Mouse (Mus musculus): Measurements from ENCODE around the gene 5730455P16Rik. TPM values are rescaled to one million over a fixed set of nuclear protein-coding genes. Genes with fewer than 3 reads are reported as not detected.
"Not testable (repeated sequence)": the region's sequence is repeated elsewhere in the genome, so short reads cannot be mapped to it uniquely, and the experiment has no call there.

5730455P16Rik gene
- 0.15 and 0.29 TPM in 2 replicates for polyA plus RNA-seq (2012)

DNA sequence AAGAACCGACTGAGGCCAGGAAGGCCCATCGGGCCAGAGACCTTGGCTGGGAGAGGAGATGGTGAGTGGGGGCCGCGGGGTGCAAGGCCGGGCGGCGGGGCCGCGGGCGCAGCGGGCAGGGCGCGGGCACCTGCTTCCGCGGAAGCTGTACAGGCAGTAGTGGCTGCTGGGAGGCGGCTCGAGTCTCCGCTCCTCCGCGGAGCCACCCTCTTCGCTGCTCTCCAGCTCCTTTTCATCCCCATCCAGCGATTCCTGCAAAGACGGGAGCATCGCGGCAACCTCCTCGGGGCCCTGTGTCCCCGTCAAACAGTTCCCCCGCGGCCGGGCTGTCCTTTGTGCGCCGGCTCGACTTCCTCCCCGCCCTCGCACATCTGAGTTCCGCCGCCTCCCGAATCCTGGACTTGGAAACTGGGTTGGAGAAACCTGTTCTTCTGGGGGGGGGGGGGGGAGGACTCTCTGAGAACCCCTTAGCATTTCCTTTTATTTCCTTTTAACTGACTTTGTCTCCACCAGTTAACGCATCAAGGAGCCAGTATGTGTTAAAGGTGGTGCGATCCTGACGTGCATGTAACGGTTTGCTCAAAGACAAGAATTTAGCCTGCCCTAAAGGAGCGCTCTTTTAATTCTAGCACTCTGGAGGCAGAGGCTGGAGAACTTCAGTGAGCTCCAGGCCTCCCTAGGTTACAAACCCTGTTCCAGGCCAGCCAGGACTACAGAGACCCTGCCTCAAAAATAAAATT lies at the start of gene 5730455P16Rik:
5730455P16Rik (minus strand) TSS at position 323 of the 740 bp plus-strand sequence.
- H3K9me3 ChIP-seq (ENCODE audit: control insufficient read depth, low read length), result no peaks in the 10 kb centered on the region
- peaks cover 30% of the 10 kb centered on the region for H3K36me3 ChIP-seq (ENCODE audit: control insufficient read depth)
- H3K4me3 ChIP-seq (replicated peaks), result peak within 1 kb of the TSS; percentile 86
- TF ChIP-seq GATA1 (IDR thresholded peaks at IDR 0.05; ENCODE audit: low read length), result no peak
- no peak for TF ChIP-seq TAL1 (IDR thresholded peaks at IDR 0.05; ENCODE audit: low read length)
- peaks cover 34% of the 10 kb centered on the region for H3K4me1 ChIP-seq (ENCODE audit: control insufficient read depth)
- H3K27me3 ChIP-seq (ENCODE audit: control insufficient read depth), result no peaks in the 10 kb centered on the region

DNA sequence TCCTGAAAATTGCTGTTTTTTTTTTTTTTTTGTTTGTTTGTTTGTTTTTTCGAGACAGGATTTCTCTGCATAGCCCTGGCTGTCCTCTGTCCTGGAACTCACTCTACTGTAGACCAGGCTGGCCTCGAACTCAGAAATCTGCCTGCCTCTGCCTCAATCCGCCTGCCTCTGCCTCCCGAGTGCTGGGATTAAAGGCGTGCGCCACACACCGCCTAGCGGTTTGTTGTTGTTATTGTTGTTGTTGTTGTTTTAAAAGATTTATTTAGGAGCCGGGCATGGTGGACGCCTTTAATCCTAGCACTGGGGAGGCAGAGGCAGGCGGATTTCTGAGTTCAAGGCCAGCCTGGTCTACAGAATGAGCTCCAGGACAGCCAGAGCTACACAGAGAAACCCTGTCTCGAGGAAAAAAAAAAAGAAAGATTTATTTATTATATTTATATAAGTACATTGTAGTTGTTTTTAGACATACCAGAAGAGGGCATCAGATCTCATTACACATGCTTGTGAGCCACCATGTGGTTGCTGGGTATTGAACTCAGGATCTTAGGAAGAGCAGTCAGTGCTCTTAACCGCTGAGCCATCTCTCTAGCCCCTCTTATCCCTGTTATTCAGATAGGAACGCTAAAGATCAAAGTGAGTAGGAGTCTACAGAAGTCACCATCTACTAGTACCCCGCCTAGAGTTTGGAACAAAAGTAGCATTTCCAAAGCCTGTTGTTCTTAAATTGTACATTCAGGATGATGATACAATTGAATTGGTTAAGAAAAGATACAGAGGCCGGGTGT lies 48.4 kb upstream of the 5730455P16Rik start:
- H3K4me1 ChIP-seq (ENCODE audit: control insufficient read depth), result peaks cover 21% of the 10 kb centered on the region
- not testable (repeated sequence) for H3K36me3 ChIP-seq (ENCODE audit: control insufficient read depth); H3K4me3 ChIP-seq (replicated peaks); H3K27me3 ChIP-seq (ENCODE audit: control insufficient read depth); H3K9me3 ChIP-seq (ENCODE audit: control insufficient read depth, low read length)

DNA sequence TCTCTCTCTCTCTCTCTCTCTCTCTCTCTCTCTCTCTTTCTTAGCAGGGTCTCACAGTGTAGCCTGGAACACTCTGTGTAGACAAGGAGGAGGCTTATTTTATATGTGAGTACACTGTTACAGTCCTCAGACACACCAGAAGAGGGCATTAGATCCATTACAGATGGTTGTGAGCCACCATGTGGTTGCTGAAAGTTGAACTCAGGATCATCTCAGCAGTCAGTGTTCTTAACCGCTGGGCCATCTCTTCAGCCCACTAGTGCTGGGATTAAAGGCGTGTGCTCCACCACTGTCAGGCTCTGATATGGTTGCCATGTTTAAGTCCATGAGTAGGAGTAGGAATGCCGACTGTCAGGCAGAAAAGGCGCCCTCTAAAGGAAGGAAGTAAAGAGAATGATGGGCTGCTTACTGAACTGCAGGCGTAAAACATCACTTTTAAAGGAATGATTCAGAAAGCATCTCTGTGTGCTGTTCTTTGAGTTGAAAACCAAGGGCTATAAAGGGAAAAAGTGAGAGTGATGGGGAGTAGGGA lies 47.5 kb upstream of the 5730455P16Rik start:
- Histone ChIP-seq H3K9me3 (ENCODE audit: control insufficient read depth, low read length) (no peaks in the 10 kb centered on the region), H3K4me1 (ENCODE audit: control insufficient read depth) (peaks cover 20% of the 10 kb centered on the region), H3K36me3 (ENCODE audit: control insufficient read depth) (peaks cover under 1% of the 10 kb centered on the region), H3K4me3 (replicated peaks) (no peak overlapping the region), H3K27me3 (ENCODE audit: control insufficient read depth) (no peaks in the 10 kb centered on the region)
- no peak for TF ChIP-seq GATA1 (IDR thresholded peaks at IDR 0.05; ENCODE audit: low read length)
- no peak for TF ChIP-seq TAL1 (IDR thresholded peaks at IDR 0.05; ENCODE audit: low read length)

DNA sequence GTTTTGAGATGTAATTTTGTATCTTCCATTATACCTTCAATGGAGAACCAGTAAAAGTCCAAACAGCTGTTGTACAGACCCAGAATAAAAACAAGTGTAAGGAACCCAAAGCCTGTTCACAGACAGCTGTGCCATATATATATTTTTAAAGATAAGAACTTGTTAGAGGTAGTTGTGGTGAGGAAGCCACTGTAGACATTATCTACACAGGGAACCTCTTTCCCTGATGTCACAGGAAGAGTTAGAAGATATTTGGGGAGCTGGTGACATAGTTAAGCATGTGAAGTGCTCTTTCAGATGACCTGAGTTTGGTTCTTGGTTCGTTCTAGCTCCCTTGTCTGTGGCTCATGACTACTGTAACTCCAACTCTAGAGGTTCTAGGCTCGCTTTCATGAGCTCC lies 46.9 kb upstream of the 5730455P16Rik start:
- no peak for TF ChIP-seq GATA1 (IDR thresholded peaks at IDR 0.05; ENCODE audit: low read length)
- TF ChIP-seq TAL1 (IDR thresholded peaks at IDR 0.05; ENCODE audit: low read length), result no peak
- Histone ChIP-seq H3K9me3 (ENCODE audit: control insufficient read depth, low read length) (no peaks in the 10 kb centered on the region), H3K27me3 (ENCODE audit: control insufficient read depth) (no peaks in the 10 kb centered on the region), H3K4me1 (ENCODE audit: control insufficient read depth) (peaks cover 16% of the 10 kb centered on the region), H3K4me3 (replicated peaks) (no peak overlapping the region), H3K36me3 (ENCODE audit: control insufficient read depth) (no peaks in the 10 kb centered on the region)

DNA sequence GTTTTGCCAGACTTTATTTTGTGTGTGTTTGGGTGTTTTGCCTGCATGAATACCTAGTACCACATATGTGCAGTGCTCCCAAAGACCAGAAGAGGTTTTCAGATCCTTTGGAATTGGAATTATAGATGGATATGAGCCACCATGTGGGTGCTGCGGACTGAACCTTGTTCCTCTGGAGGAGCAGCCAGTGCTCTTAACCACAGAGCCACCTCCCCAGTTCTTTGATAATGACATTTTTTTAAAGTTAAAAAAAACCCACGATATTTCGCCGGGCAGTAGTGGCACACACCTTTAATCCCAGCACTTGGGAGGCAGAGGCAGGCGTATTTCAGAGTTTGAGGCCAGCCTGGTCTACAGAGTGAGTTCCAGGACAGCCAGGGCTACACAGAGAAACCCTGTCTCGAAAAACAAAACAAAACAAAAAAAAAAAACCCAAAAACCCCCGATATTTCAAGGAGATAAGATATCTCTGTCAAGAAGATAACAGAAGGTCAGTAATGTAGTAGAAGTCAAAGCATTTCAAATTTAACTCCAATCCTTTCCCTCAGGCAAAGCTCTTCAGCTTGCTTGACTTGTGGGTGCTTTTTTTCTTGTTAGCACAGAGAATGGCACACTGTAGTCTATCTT lies 43.7 kb upstream of the 5730455P16Rik start:
- H3K9me3 ChIP-seq (ENCODE audit: control insufficient read depth, low read length), result peaks cover 2% of the 10 kb centered on the region; the same call in 1 of the 2 replicates
- peaks cover 7% of the 10 kb centered on the region for H3K4me1 ChIP-seq (ENCODE audit: control insufficient read depth)
- no peak for TF ChIP-seq GATA1 (IDR thresholded peaks at IDR 0.05; ENCODE audit: low read length)
- TF ChIP-seq TAL1 (IDR thresholded peaks at IDR 0.05; ENCODE audit: low read length), result no peak
- no peaks in the 10 kb centered on the region for H3K27me3 ChIP-seq (ENCODE audit: control insufficient read depth)
- H3K36me3 ChIP-seq (ENCODE audit: control insufficient read depth), result peaks cover 7% of the 10 kb centered on the region
- no peak overlapping the region for H3K4me3 ChIP-seq (replicated peaks)

DNA sequence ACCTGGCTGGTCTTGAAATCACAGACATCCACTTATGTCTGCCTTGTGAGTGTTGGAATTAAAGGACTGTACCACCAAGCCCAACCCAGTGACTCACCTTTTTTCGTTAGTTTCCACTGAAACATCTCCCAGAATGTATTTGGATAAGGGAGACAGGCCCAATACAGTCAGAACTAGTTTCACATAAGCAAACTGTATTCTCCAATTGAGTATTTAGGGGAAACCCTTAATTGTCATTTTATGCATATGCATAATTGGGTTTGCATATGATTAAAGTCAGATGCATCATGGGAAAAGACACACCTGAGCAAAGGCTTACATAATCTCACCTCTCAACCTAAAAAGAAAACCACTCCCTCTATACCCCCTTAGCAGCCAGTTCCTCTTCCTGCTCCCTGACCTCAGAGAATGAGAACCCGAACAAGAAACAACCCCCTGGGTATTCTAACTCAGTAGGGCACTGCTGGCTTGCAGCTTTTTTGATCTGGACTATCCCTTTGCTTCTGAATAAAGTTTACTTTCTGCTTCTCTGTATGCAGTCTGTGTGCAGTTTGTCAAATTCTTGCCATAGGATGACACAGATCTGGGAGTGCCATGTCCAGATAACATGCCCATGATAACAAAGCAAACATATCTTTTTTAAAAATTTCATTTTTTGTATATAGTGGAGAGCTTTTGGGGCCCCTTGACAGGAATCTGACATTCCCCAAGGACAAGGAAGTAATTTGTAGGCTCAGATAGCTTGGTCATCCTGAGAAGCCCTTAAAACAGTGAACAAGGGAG lies 42.6 kb upstream of the 5730455P16Rik start:
- peaks cover 2% of the 10 kb centered on the region; the same call in 1 of the 2 replicates for H3K9me3 ChIP-seq (ENCODE audit: control insufficient read depth, low read length)
- peaks cover 6% of the 10 kb centered on the region for H3K4me1 ChIP-seq (ENCODE audit: control insufficient read depth)
- no peak overlapping the region for H3K4me3 ChIP-seq (replicated peaks)
- TF ChIP-seq TAL1 (IDR thresholded peaks at IDR 0.05; ENCODE audit: low read length) (no peak), GATA1 (IDR thresholded peaks at IDR 0.05; ENCODE audit: low read length) (no peak)
- no peaks in the 10 kb centered on the region for H3K27me3 ChIP-seq (ENCODE audit: control insufficient read depth)
- H3K36me3 ChIP-seq (ENCODE audit: control insufficient read depth), result peaks cover 13% of the 10 kb centered on the region

DNA sequence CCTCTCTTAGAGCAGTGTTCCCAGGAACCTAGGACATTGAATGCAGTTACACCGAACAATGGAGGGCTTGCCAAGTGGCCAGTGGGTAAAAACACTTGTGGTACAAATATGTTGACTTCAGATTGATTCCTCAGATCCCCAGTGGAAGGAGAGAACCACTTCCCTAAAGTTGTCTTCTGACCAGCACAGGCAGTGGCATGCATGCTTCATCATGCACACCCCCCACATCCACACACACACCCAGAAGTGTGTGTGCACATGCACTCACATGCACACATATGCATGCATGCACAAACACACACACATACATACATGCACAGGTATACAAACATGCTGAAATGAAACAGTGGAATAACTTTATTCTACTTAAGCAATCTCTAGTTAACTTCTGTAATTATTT lies 41.9 kb upstream of the 5730455P16Rik start:
- Histone ChIP-seq H3K9me3 (ENCODE audit: control insufficient read depth, low read length) (peaks cover 2% of the 10 kb centered on the region; the same call in 1 of the 2 replicates), H3K4me3 (replicated peaks) (no peak overlapping the region), H3K36me3 (ENCODE audit: control insufficient read depth) (peaks cover 20% of the 10 kb centered on the region), H3K4me1 (ENCODE audit: control insufficient read depth) (peaks cover 4% of the 10 kb centered on the region; the same call in 1 of the 2 replicates), H3K27me3 (ENCODE audit: control insufficient read depth) (no peaks in the 10 kb centered on the region)
- no peak for TF ChIP-seq TAL1 (IDR thresholded peaks at IDR 0.05; ENCODE audit: low read length)
- TF ChIP-seq GATA1 (IDR thresholded peaks at IDR 0.05; ENCODE audit: low read length), result no peak

DNA sequence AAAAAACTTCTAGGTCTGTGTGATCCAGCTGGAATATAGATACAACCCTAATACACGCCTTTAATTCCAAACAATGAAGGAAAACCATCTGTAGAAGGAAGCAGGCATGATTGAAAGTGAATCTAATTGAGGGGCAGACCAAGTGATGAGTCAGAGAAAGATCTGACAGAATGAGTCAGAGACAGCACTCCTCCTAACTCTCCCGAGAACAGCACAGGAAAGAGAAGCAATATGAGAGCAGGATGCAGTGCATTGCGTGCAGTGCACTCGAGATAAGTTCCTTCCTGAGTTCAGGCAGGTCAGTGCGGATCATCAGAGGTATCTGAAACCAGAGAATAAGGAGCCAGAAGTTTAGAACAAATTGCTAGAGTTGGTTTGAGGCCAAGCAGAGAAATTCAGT lies 39.3 kb upstream of the 5730455P16Rik start:
- Histone ChIP-seq H3K4me3 (replicated peaks) (no peak overlapping the region), H3K36me3 (ENCODE audit: control insufficient read depth) (peaks cover 41% of the 10 kb centered on the region), H3K4me1 (ENCODE audit: control insufficient read depth) (peaks cover 4% of the 10 kb centered on the region; the same call in 1 of the 2 replicates), H3K9me3 (ENCODE audit: control insufficient read depth, low read length) (peaks cover 2% of the 10 kb centered on the region; the same call in 1 of the 2 replicates), H3K27me3 (ENCODE audit: control insufficient read depth) (no peaks in the 10 kb centered on the region)
- TF ChIP-seq TAL1 (IDR thresholded peaks at IDR 0.05; ENCODE audit: low read length) (no peak), GATA1 (IDR thresholded peaks at IDR 0.05; ENCODE audit: low read length) (no peak)
